Mouse (Mus musculus): ENCODE data around the gene Zfp467. TPM values are rescaled to one million over a fixed set of nuclear protein-coding genes. Genes with fewer than 3 reads are reported as not detected.
A peak's percentile ranks its signal among the peaks of the same experiment; 100 is the strongest.

Zfp467 gene
- polyA plus RNA-seq, 2 experiments, result 2.2 to 2.3 TPM

GRCm38 (mm10) chr6:48443592-48444309 lies 1.9 kb downstream of the Zfp467 start:
- Histone ChIP-seq H3K4me3 (ENCODE audit: insufficient read depth in 1 of 2, low read depth in 2 of 2, low read length in 2 of 2) (peak overlapping the region; percentile 49 to 57), H3K9me3 (ENCODE audit: control insufficient read depth, low read length) (no peaks in the 10 kb centered on the region), H3K9ac (replicated peaks) (no peak overlapping the region), H3K36me3 (replicated peaks; ENCODE audit: control insufficient read depth, insufficient read depth, low read depth) (no peaks in the 10 kb centered on the region), H3K4me2 (ENCODE audit: low read depth) (peak overlapping the region; percentile 64), H3K4me1 (replicated peaks; ENCODE audit: control insufficient read depth in 2 of 2, insufficient read depth in 2 of 2, low read length in 1 of 2) (peaks cover 0 to 6% of the 10 kb centered on the region in 2 experiments; a peak in 1 of 4 replicates), H3K27ac (no peak overlapping the region), H3K27me3 (ENCODE audit: control insufficient read depth, insufficient read depth, low read length) (peaks cover 21% of the 10 kb centered on the region)
- TF ChIP-seq EP300 (IDR thresholded peaks at IDR 0.05; ENCODE audit: low read depth) (no peak), CTCF (IDR thresholded peaks at IDR 0.05; ENCODE audit: low read depth) (no peak)
- DNase-seq (ENCODE audit: low read depth in 3 of 3, low spot score in 3 of 3) (peak; percentile 45 to 54 (median 46)), ATAC-seq (ENCODE audit: insufficient read depth) (peak; percentile 71)
- WGBS (ENCODE audit: insufficient replicate concordance), result 4% methylated on average over 18 of the region's 19 CpGs

DNA sequence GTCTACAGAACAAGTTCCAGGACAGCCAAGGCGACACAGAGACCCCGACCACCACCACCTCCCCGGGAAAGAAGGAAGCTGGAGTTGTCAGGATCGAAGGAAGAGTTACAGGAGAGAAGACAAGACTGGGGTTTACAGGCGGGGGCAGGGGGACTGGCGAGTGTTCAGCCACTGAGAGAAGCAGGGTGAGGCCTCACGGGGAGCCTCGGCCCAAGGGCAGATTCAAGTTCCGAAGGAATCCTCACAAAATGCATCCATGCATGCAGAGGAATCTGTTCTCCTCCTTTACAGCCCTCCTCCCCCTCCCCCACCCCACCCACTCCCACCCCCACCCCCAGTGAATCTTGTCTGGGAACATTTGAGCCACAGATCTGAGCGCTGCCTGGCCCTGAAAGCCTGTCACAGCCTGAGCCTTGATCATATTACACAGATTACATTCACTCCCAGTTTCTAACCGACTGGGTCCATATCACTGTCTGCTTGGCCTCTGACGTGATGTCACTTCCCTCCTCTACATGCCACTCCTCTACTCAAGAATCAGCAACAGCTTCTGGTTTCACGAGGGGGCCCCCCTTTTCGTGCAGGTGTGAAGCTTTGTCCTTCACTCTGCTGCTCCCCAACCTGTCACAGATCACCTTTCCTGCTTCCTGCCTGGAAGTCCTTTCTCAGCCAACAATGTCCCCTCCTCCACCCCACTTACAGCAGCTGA lies 5.2 kb downstream of the Zfp467 start:
- 46% methylated on average over 14 of the region's 14 CpGs for WGBS (ENCODE audit: insufficient replicate concordance)
- Histone ChIP-seq H3K4me1 (replicated peaks; ENCODE audit: control insufficient read depth in 2 of 2, insufficient read depth in 2 of 2, low read length in 1 of 2) (peaks cover 0 to 6% of the 10 kb centered on the region in 2 experiments; a peak in 1 of 4 replicates), H3K9me3 (ENCODE audit: control insufficient read depth, low read length) (no peaks in the 10 kb centered on the region), H3K27me3 (ENCODE audit: control insufficient read depth, insufficient read depth, low read length) (peaks cover 8% of the 10 kb centered on the region), H3K9ac (replicated peaks) (no peak overlapping the region), H3K4me3 (ENCODE audit: insufficient read depth in 1 of 2, low read depth in 2 of 2, low read length in 2 of 2) (no peak overlapping the region), H3K27ac (no peak overlapping the region), H3K4me2 (ENCODE audit: low read depth) (no peak overlapping the region), H3K36me3 (replicated peaks; ENCODE audit: control insufficient read depth, insufficient read depth, low read depth) (no peaks in the 10 kb centered on the region)
- ATAC-seq (ENCODE audit: insufficient read depth) (no peak), DNase-seq (ENCODE audit: low read depth in 3 of 3, low spot score in 3 of 3) (no peak)
- TF ChIP-seq CTCF (IDR thresholded peaks at IDR 0.05; ENCODE audit: low read depth) (no peak), EP300 (IDR thresholded peaks at IDR 0.05; ENCODE audit: low read depth) (no peak)

DNA sequence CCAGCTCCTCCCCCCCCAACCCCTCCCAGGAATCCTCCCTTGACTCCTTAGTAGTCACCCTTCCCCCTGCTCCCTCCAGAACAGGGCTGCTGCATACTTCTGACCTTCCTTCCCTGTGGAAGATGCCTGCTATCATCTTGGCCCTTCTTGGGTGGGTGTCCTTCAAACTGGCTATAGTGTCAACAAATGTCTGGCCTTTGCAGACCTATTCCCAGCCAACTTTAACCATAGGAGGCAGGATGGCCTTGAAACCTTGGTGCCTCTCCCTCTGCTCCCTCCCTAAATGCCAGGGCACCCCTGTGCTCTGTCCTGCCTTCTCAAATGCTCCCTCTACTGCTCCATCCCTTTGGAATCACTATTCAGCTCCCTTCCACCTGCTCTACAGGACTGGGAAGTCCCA lies 6.0 kb downstream of the Zfp467 start:
- DNase-seq (ENCODE audit: low read depth in 3 of 3, low spot score in 3 of 3) (no peak), ATAC-seq (ENCODE audit: insufficient read depth) (no peak)
- H3K9me3 ChIP-seq (ENCODE audit: control insufficient read depth, low read length), result no peaks in the 10 kb centered on the region
- no peak for TF ChIP-seq CTCF (IDR thresholded peaks at IDR 0.05; ENCODE audit: low read depth)
- TF ChIP-seq EP300 (IDR thresholded peaks at IDR 0.05; ENCODE audit: low read depth), result no peak
- no peak overlapping the region for H3K4me3 ChIP-seq (ENCODE audit: insufficient read depth in 1 of 2, low read depth in 2 of 2, low read length in 2 of 2)
- no peak overlapping the region for H3K9ac ChIP-seq (replicated peaks)
- H3K4me2 ChIP-seq (ENCODE audit: low read depth), result no peak overlapping the region
- no peaks in the 10 kb centered on the region for H3K36me3 ChIP-seq (replicated peaks; ENCODE audit: control insufficient read depth, insufficient read depth, low read depth)
- peaks cover under 1% of the 10 kb centered on the region; the same call in 1 of the 2 replicates for H3K27me3 ChIP-seq (ENCODE audit: control insufficient read depth, insufficient read depth, low read length)
- peaks cover 0 to 9% of the 10 kb centered on the region in 2 experiments; a peak in 1 of 4 replicates for H3K4me1 ChIP-seq (replicated peaks; ENCODE audit: control insufficient read depth in 2 of 2, insufficient read depth in 2 of 2, low read length in 1 of 2)
- no peak overlapping the region for H3K27ac ChIP-seq

DNA sequence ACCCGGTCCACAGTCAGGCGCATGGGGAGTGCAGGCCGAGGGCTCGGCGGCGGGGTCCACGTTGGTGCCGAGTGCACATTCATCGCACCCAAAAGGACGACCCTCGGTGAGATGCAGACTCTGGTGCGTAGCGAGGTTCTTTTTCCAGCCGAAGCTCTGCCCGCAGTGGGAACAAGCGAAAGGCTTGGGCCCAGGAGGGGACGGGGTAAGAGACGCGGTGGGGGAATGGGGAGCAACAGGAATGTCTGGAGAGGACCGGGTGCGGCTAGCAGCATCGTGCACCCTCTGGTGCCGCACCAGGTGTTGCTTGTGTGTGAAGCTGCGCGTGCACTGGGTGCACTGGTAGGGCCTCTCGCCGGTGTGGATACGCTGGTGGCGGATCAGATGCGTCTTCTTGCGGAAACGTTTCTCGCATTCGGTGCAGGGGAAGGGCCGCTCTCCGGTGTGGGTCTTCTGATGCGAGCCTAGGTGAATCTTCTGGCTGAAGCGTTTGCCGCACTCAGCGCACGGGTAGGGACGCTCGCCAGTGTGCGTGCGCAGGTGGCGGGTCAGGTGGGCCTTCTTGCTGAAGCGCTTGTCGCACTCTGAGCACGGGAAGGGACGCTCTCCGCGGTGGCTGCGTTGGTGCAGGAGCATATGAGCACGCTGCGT lies 7.0 kb downstream of the Zfp467 start:
- Histone ChIP-seq H3K4me1 (replicated peaks; ENCODE audit: control insufficient read depth in 2 of 2, insufficient read depth in 2 of 2, low read length in 1 of 2) (peaks cover 0 to 10% of the 10 kb centered on the region in 2 experiments; a peak in 1 of 4 replicates), H3K4me3 (ENCODE audit: insufficient read depth in 1 of 2, low read depth in 2 of 2, low read length in 2 of 2) (no peak overlapping the region), H3K27ac (no peak overlapping the region), H3K4me2 (ENCODE audit: low read depth) (no peak overlapping the region), H3K27me3 (ENCODE audit: control insufficient read depth, insufficient read depth, low read length) (no peaks in the 10 kb centered on the region), H3K9ac (replicated peaks) (no peak overlapping the region), H3K36me3 (replicated peaks; ENCODE audit: control insufficient read depth, insufficient read depth, low read depth) (no peaks in the 10 kb centered on the region), H3K9me3 (ENCODE audit: control insufficient read depth, low read length) (no peaks in the 10 kb centered on the region)
- TF ChIP-seq CTCF (IDR thresholded peaks at IDR 0.05; ENCODE audit: low read depth) (no peak), EP300 (IDR thresholded peaks at IDR 0.05; ENCODE audit: low read depth) (no peak)
- 75% methylated on average over 55 of the region's 55 CpGs for WGBS (ENCODE audit: insufficient replicate concordance)
- ATAC-seq (ENCODE audit: insufficient read depth) (no peak), DNase-seq (ENCODE audit: low read depth in 3 of 3, low spot score in 3 of 3) (no peak)
